Mouse (Mus musculus) NIH3T3 (cell line): ENCODE measurements at regions not wholly inside any gene's neighbourhood (a gene's known extent, or its start where the extent isn't known, plus 50 kb on each side); places are given as distances from the start of the nearest gene placed in this dataset.

Experiments
- DNase-seq: peaks from one replicate; pipeline ENCODE4 v3.0.0-alpha.2; 2012; ENCODE audit warnings: low read depth

GRCm38 (mm10) chrX:121301915-121302314, 989.0 kb upstream of the H2afb3 start:
- peak; percentile 1 for DNase-seq

- no peak for DNase-seq
These were observed 978.3 kb upstream of the H2afb3 start for GRCm38 (mm10) chrX:121291239-121291638.

GRCm38 (mm10) chrX:121270071-121270470, 957.2 kb upstream of the H2afb3 start:
- DNase-seq: peak; percentile 1

- no peak for DNase-seq
These were observed 956.7 kb upstream of the H2afb3 start for GRCm38 (mm10) chrX:121269620-121270019.

- DNase-seq: no peak
These were observed 919.5 kb upstream of the H2afb3 start for GRCm38 (mm10) chrX:121232142-121233000.
